Mouse (Mus musculus): ENCODE data around the gene Olfr648. TPM values are rescaled to one million over a fixed set of nuclear protein-coding genes. Genes with fewer than 3 reads are reported as not detected.

The Olfr648 gene
- polyA plus RNA-seq, 2 experiments from 2014 or later = 0.28 to 0.47 TPM

Other genes starting within 250 kb of the Olfr648 start
- gene Olfr632, start 249.0 kb downstream of the Olfr648 start, polyA plus RNA-seq (2017; shearing (Covaris generic)) = not detected
- gene Olfr633, start 239.0 kb downstream of the Olfr648 start, polyA plus RNA-seq (2017; shearing (Covaris generic)) = not detected
- gene Olfr635, start 212.2 kb downstream of the Olfr648 start, polyA plus RNA-seq (2017; shearing (Covaris generic)) = under 1 TPM in 1 of 2 experiments, not detected in 1; 0.08 TPM
- gene Olfr638, start 184.6 kb downstream of the Olfr648 start, polyA plus RNA-seq (2017; shearing (Covaris generic)) = not detected
- gene Olfr639, start 166.1 kb downstream of the Olfr648 start, polyA plus RNA-seq (2017; shearing (Covaris generic)) = not detected
- not detected for gene Olfr640, start 157.8 kb downstream of the Olfr648 start, polyA plus RNA-seq (2017; shearing (Covaris generic))
- gene Olfr641, start 147.9 kb downstream of the Olfr648 start, polyA plus RNA-seq (2017; shearing (Covaris generic)) = not detected
- gene Olfr642, start 130.7 kb downstream of the Olfr648 start, polyA plus RNA-seq (2017; shearing (Covaris generic)) = under 1 TPM in 1 of 2 experiments, not detected in 1; 0.07 TPM
- not detected for gene 4930516K23Rik, start 121.9 kb downstream of the Olfr648 start, polyA plus RNA-seq (2017; shearing (Covaris generic))
- not detected for gene Olfr644, start 111.5 kb downstream of the Olfr648 start, polyA plus RNA-seq (2017; shearing (Covaris generic))
- not detected for gene Olfr645, start 97.9 kb downstream of the Olfr648 start, polyA plus RNA-seq (2017; shearing (Covaris generic))
- not detected for gene Olfr646, start 78.5 kb downstream of the Olfr648 start, polyA plus RNA-seq (2017; shearing (Covaris generic))
- gene Ubqln5, start 53.6 kb downstream of the Olfr648 start, polyA plus RNA-seq (2017; shearing (Covaris generic)) = not detected
- gene Olfr643, start 46.0 kb downstream of the Olfr648 start, polyA plus RNA-seq (2017; shearing (Covaris generic)) = not detected
- not detected for gene Ubqln3, start 40.1 kb downstream of the Olfr648 start, polyA plus RNA-seq (2017; shearing (Covaris generic))
- not detected for gene Ubqlnl, start 32.8 kb downstream of the Olfr648 start, polyA plus RNA-seq (2017; shearing (Covaris generic))
- not detected for gene Olfm5, start 18.6 kb downstream of the Olfr648 start, polyA plus RNA-seq (2017; shearing (Covaris generic))
- gene Olfr649, start 12.6 kb upstream of the Olfr648 start, polyA plus RNA-seq (2017; shearing (Covaris generic)) = not detected
- 1 to 10 TPM in 1 of 2 experiments, not detected in 1; 1.8 TPM for gene Trim6, start 35.4 kb upstream of the Olfr648 start, polyA plus RNA-seq (2017; shearing (Covaris generic))
- gene Trim34a, start 61.1 kb upstream of the Olfr648 start, polyA plus RNA-seq (2017; shearing (Covaris generic)) = 10 to 100 TPM; 48.2 to 67.3 TPM
- gene Trim5, start 104.7 kb upstream of the Olfr648 start, polyA plus RNA-seq (2017; shearing (Covaris generic)) = 10 to 100 TPM; 34.0 to 38.2 TPM
- 100 to 1,000 TPM; 132 to 142 TPM for gene Trim12a, start 132.1 kb upstream of the Olfr648 start, polyA plus RNA-seq (2017; shearing (Covaris generic))
- 1 to 10 TPM in 1 of 2 experiments, under 1 TPM in 1; 0.53 to 1.0 TPM for gene Trim34b, start 146.1 kb upstream of the Olfr648 start, polyA plus RNA-seq (2017; shearing (Covaris generic))
- 10 to 100 TPM; 16.2 to 20.3 TPM for gene Trim12c, start 170.0 kb upstream of the Olfr648 start, polyA plus RNA-seq (2017; shearing (Covaris generic))
- 1 to 10 TPM; 1.6 to 4.0 TPM for gene Trim30b, start 186.5 kb upstream of the Olfr648 start, polyA plus RNA-seq (2017; shearing (Covaris generic))
- 1 to 10 TPM; 1.1 to 1.7 TPM for gene Trim30c, start 217.4 kb upstream of the Olfr648 start, polyA plus RNA-seq (2017; shearing (Covaris generic))